Mouse (Mus musculus) erythroblast, embryonic 14.5 days (primary cell): ENCODE data around the gene Cd3g.

Source experiments
- GATA1 ChIP-seq: IDR thresholded peaks from 2 replicates; pipeline ENCODE4 v1.6.1; 2012; ENCODE audit warnings: low read length, inconsistent platforms, mixed read lengths
- TAL1 ChIP-seq: IDR thresholded peaks from 3 replicates; pipeline ENCODE4 v1.6.1; 2012; ENCODE audit warnings: low read length, inconsistent platforms, mixed read lengths

DNA sequence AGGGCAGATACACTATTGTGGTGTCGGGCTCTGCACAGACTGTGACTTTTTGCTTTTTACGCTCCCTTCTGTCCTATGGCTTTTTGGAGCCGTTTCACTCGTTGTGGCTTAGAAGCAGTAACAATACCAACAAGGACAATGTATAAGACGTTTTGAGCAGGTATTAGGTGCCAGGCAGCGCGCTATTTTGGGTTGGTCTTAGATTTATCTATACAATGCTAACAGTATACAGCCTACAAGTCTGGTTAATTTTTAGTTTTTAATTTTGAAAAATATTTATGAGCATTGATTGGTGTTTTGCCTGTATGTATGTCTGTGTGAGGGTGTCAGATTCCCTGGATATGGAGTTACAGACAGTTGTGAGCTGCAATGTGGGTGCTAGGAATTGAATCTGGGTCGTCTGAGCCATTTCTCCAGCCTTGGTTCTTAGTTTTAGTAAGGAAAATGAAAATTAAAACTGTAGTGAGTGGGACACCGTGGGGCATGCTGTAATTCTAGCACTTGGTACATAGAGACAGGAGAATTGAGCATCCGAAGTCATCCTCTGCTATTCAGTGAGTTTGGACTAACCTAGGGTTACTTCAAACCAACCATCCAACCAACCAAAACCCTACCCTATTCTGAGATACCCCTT is 14.3 kb downstream of the Cd3g start:
- TF ChIP-seq GATA1: no peak
- TF ChIP-seq TAL1: no peak
